Mouse (Mus musculus) heart, postnatal 10 days (tissue): ENCODE results near the gene Lpar3. TPM values are rescaled to one million over a fixed set of nuclear protein-coding genes. Genes with fewer than 3 reads are reported as not detected.
A peak's percentile ranks its signal among the peaks of the same experiment; 100 is the strongest.

Experiments
- DNase-seq, 2 experiments: peaks; one replicate each; pipeline ENCODE4 v3.0.0; 2021
- intact Hi-C: fragments of 180-260 bp; cut with DNase I; formaldehyde crosslinking; loops from one replicate; pipeline ENCODE4 v1.15.1; 2025
- total RNA-seq, 2 experiments: library from RNA; stranded (reverse); gene quantifications; 2 replicates each; pipeline ENCODE4 v1.2.3; 2021

Lpar3 gene
- total RNA-seq, 2 experiments from 2014 or later = 3.0 TPM

DNA sequence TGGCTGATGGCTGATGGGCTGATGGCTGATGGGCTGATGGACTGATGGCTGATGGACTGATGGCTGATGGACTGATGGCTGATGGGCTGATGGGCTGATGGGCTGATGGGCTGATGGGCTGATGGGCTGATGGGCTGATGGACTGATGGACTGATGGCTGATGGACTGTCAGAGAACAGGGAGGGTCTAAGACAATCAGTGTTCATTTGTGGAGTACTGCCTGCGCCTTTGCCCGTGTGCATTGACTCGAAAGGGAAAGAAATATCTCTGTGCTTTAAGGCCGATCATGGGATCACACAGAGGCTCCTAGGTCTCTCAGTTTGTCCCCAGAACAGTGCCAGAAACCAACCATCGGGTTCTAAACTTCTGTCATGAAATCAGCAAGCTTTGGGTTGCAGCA is 34.4 kb downstream of the Lpar3 start:
- DNase-seq = no peak
- intact Hi-C loops = no loop called here

GRCm38 (mm10) chr3:146257483-146258122 is 36.8 kb downstream of the Lpar3 start:
- DNase-seq = no peak

DNA sequence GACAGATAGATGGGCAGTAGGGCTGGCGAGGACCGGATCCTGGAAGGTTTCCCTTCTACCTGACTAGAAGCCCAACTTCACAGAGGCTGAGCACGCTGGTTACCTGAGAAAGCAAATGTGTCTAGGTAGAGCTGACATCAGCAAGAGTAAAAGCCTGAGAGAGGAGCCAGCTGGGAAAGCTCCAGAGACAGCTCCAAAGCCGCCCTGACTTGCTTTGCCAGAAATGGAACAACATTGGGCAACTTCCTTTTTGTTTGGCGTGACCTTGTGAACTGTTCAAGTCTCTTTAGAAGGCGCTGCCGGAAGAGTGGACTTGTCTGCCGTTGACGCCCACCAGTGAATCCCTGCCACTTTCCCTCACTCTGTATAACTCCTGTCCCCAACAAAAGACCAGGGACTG is 39.4 kb downstream of the Lpar3 start:
- intact Hi-C loops = no loop called here
- no peak for DNase-seq

More at GRCm38 (mm10) chr3:146257483-146258122, 36.8 kb downstream of the Lpar3 start:
- intact Hi-C loops = no loop called here

DNA sequence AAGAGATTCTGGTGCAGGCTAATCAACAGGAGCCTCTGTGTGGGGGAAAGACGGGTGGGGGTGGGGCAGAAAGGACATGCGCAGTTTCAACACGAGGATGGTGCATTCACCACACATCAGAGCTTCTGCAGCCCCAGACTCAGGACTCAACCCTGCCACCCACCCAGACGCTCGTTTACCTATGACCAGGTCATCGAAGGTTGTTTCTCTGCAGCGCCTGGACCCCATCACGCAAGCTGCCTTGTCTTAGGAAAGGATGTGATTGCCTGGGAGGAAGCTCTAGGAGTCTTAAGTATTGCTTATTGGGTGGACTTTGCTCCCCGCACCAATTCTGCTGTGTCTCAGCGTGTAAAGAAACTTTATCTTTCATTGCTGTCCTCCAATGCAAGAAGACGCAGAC is 40.1 kb downstream of the Lpar3 start:
- no peak for DNase-seq
- intact Hi-C loops = no loop called here

DNA sequence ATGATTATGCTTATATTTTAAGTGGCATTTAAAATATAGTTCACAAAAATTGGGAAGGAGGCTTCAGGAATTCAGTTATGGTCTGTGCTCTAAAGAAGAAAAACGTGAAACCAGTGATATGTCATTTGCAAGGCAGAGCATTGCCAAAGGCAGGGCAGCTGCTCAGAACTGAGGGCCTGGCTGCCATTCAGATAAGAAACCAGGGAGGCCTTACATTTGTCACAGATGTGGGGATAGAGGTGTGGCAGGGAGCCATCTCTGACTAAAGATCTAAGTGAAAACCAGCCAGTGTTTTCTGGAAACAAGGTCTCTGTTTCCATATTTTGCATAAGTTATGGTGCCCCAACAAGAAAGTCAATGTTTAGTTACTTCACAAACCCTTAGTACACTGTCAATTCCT is 41.8 kb downstream of the Lpar3 start:
- no peak for DNase-seq
- intact Hi-C loops = no loop called here

GRCm38 (mm10) chr3:146264146-146264545 is 43.4 kb downstream of the Lpar3 start:
- intact Hi-C loops = no loop called here
- DNase-seq = no peak

- no peak for DNase-seq
- intact Hi-C loops = no loop called here
Observed at GRCm38 (mm10) chr3:146265545-146266130, 44.9 kb downstream of the Lpar3 start.

- DNase-seq = no peak
- intact Hi-C loops = no loop called here
Observed at GRCm38 (mm10) chr3:146268024-146268801, 47.5 kb downstream of the Lpar3 start.

DNA sequence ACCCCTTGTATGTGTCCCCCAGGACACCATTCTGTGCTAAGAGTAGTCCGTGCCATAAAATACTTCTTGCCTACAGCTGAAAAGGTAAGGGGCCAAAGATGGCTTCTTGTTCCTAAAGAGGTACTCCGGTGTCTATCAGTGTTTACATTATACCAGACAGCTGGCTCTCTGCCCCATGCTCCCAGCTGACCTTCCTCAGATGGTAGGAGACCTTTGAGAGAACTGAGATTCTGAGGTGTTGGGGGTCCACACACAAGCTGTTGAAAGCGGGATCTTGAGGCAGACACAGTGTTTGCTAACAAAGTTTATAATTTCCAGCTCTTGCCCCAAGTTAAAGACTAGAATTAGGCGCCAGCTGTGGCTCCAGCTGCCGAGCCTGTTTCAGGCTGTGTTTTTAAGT is 53.7 kb downstream of the Lpar3 start:
- DNase-seq = no peak

DNA sequence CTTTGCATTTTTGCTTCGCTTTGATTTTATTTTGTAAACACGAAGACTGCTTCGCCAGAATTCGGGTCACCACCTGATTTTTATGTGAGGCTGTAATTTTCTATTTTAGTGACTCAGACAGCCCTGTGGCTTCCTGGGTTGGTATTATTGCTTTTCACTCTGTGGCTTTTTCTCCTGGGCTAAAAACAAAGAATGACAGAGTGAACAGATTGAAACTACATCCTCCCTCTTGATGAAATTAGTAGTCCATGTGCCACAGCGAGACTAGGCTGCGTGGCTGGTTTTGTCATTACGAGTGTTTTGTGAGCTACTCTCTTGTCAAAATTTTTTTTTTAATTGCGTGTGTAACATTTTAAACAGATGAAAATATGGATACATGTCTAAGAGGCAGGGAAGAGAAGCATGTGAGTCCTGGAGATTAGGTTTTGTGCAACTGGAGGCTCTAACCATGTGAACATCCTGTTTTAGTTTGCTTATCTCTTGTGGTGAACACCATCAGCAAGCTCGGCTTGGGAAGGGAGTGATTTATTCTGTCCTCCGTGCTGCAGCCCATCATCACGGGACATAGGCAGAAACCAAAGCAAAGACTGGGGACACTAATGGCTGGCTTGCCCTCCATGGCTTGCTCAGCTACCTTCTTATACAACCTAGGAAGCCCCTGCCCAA is 54.7 kb downstream of the Lpar3 start:
- DNase-seq = no peak
- intact Hi-C loops = loop anchor here (2.0 kb wide), 1 partner anchor 91 kb away; no protein-coding TSS in a partner anchor

More for the DNA sequence above, 53.7 kb downstream of the Lpar3 start:
- intact Hi-C loops = no loop called here

DNA sequence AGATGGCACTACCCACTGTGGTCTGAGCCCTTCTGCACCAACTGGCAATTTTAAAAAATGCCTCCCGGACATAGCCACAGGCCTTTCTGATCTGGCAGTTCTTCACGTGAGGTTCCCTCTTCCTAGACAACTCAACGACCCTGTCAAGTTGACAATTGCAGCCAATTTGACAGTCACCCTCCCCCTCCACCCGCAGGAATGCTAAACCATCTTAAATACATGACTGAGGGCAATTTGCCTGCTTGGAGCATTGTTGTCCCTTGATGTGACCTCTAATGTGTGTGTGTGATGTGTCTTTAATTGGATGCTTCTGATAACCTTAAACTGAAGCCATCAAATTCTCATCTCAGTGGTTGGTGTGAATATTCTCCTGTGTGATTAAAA is 55.3 kb downstream of the Lpar3 start:
- intact Hi-C loops = loop anchor here (2.0 kb wide), 1 partner anchor 91 kb away; no protein-coding TSS in a partner anchor
- peak in 1 of 2 experiments; percentile 33 for DNase-seq

DNA sequence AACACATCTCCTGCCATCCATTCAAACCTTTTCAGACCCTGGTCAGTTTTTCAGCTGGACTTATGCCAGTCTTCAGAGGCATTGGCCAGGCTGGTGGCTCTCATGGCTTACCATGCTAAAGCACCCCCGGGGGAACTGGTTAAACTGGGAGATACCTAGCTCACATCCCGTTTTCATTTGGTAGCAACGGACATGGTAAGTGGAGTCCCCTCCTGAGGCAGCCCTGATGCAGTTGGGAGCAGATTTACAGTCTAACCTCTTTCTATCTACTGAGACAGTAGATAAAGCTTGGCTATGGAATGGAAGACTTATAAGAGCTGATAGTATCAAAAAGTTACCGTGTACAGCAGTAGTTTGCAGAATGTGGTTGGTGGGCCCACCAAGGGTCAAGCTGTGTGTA is 56.2 kb downstream of the Lpar3 start:
- DNase-seq = no peak
- intact Hi-C loops = loop anchor here (2.0 kb wide), 1 partner anchor 92 kb away; no protein-coding TSS in a partner anchor

DNA sequence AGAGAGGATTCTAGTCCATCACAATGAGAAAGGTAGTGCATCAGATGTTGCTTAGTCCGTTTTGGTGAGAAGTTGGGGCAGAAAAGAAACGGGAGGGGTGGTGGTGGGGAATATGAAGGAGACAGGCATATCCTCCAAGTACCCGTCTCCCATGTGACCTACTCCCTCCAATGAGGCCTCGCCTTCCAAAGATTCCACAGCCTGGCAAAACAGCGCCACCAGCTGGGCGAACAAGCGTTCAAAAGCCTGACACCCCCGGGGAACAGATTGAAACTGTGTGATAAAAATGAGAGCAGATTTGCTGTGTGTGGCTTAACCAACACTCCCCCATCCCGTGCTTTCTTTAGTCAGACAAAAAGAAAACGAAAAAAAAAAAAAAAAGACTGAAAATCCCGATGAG is 56.7 kb downstream of the Lpar3 start:
- intact Hi-C loops = loop anchor here (2.0 kb wide), 1 partner anchor 93 kb away; no protein-coding TSS in a partner anchor
- peak in 1 of 2 experiments; percentile 54 for DNase-seq

DNA sequence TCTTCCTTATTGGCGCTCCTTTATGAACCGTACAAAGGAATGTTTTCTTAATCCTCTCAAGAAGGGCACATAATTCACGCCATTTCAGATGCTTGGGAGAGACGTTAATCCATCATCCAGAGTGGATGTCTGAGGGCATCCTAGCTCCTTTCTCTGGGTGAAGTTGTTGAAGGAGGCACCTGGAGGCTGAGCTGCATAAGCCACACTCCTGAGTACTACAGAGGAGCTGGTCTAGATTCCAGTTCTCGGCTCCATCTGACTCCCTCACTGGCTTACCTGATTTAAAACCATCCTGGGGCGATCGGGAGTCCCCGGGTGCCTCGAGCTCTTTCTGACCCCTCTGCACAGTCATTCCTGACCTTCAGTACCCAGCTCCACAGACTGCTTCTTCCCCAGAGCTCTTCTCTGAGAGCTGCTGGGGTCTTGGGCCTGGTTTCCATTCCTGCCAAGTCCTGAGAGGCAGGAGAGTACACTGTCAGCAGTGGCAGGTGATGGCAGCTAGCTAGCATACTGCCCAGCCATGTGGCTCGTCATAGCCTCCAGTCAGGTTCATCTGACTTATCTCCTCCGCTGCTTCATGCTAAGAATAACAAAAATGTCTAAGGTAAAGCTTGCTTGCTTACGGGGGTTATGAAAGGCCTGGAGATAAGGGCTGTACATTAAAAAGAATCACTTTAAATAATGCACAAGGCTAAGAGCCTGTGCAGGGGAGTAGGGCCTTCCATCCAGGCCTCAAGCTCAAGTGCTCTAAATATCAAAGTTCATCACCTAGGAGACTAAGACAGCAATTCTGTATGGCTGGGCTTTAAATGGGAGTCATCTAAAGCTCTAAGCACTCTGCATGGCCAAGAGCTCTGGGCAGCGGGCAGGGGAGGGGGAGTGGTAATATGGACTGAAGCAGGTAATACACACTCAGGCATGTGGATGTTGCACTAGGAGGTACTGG is 57.7 kb downstream of the Lpar3 start:
- intact Hi-C loops = no loop called here
- peak; percentile 51 to 67 for DNase-seq

DNA sequence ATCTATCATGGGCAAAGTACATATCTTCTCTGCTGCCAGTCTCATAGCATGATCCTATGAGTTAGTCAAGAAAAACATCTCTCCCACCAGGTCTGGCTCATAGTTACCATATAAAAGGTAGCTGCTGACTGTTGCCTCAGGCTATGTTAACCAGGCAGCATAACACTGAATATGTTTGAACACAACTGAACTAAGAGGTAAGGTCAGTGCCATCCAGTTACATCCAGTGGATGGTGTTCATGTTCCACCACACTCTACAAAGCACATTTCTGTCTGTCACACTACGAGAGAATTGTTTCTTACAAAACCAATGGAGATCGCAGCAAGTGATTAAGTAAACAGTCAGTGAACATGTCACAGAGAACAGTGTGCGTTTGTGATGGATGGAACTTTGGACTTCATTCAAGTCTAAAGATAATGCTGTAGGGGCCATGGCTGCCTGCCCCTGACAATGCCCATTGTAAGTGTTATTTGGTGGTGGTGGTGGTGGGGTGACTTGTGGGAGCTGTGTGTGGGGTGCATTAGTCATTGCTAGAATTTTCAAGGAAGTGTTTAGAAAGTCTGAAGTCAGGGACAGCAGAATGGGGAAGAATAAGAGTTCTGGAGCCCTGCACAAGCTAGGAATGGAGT is 63.1 kb downstream of the Lpar3 start:
- no peak for DNase-seq
- intact Hi-C loops = no loop called here

- no peak for DNase-seq
- intact Hi-C loops = no loop called here
Observed at GRCm38 (mm10) chr3:146286118-146286517, 65.4 kb downstream of the Lpar3 start.

GRCm38 (mm10) chr3:146291928-146292327 is 71.2 kb downstream of the Lpar3 start:
- intact Hi-C loops = no loop called here
- no peak for DNase-seq

- intact Hi-C loops = no loop called here
Observed at GRCm38 (mm10) chr3:146292515-146292914, 71.8 kb downstream of the Lpar3 start.

DNA sequence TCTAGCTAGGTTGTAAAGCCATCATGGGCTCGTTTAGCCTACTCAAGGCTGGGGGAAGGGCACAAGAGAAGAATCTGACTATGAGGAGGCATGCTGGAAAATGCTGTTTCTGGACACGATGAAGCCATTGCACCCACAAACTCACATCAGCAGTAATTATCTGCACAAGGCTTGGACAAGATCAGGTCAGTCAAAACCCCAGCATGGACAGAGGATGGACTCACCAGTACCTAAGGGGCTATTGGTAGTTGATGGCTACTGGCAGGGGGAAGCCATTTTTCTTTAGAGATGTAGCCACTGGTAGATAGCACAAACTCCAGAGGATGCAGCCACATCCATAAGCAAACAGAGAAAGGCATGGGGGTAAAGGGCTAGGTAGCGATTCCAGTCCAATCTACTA is 81.7 kb downstream of the Lpar3 start:
- intact Hi-C loops = no loop called here
- no peak for DNase-seq

More at GRCm38 (mm10) chr3:146292515-146292914, 71.8 kb downstream of the Lpar3 start:
- no peak for DNase-seq
